Mouse (Mus musculus) stomach, postnatal 0 days (tissue): Measurements from ENCODE around the gene Nfib. TPM values are rescaled to one million over a fixed set of nuclear protein-coding genes. Genes with fewer than 3 reads are reported as not detected.

ENCODE experiments used
- ATAC-seq: fragments of 200-750 bp; cut with Nextera tagmentation; 2 replicates; pipeline ENCODE4 v1.8.0; 2017; ENCODE audit not compliant: low FRiP score, low TSS enrichment
- DNase-seq: peaks from one replicate; pipeline ENCODE4 v3.0.0-alpha.2; 2016; ENCODE audit warnings: low spot score
- H3K27ac ChIP-seq: fragments of 300-500 bp; sonication (generic); replicated peaks from 2 replicates; pipeline ENCODE4 v1.5.1; 2014; ENCODE audit warnings: mild to moderate bottlenecking, control low read depth
- H3K27me3 ChIP-seq: fragments of 300-500 bp; sonication (generic); 2 replicates; pipeline ENCODE4 v1.6.1; 2014; ENCODE audit warnings: low read length; ENCODE audit not compliant: control insufficient read depth, insufficient read depth
- H3K36me3 ChIP-seq: fragments of 300-500 bp; sonication (generic); 2 replicates; pipeline ENCODE4 v1.6.1; 2014; ENCODE audit warnings: low read length, mixed read lengths; ENCODE audit not compliant: control insufficient read depth, insufficient read depth
- H3K4me1 ChIP-seq: fragments of 300-500 bp; sonication (generic); replicated peaks from 2 replicates; pipeline ENCODE4 v1.6.1; 2014; ENCODE audit warnings: antibody characterized with exemption; ENCODE audit not compliant: control insufficient read depth, insufficient read depth
- H3K4me2 ChIP-seq: fragments of 300-500 bp; sonication (generic); replicated peaks from 2 replicates; pipeline ENCODE4 v1.6.1; 2014; ENCODE audit warnings: low read depth, mild to moderate bottlenecking, control low read depth, moderate library complexity
- H3K4me3 ChIP-seq: fragments of 300-500 bp; sonication (generic); 2 replicates; pipeline ENCODE4 v1.5.1; 2014; ENCODE audit warnings: low read depth, low read length, control low read depth
- H3K9ac ChIP-seq: fragments of 300-500 bp; sonication (generic); 2 replicates; pipeline ENCODE4 v1.6.1; 2014; ENCODE audit warnings: mild to moderate bottlenecking, low read length, control low read depth, mixed read lengths
- H3K9me3 ChIP-seq: fragments of 300-500 bp; sonication (generic); 2 replicates; pipeline ENCODE4 v1.6.1; 2016; ENCODE audit warnings: low read length; ENCODE audit not compliant: control insufficient read depth
- CTCF ChIP-seq: IDR thresholded peaks from 2 replicates; pipeline ENCODE4 v1.5.1; 2016; ENCODE audit warnings: antibody characterized with exemption, low read depth, mild to moderate bottlenecking, moderate library complexity
- EP300 ChIP-seq: optimal IDR thresholded peaks from 2 replicates; pipeline ENCODE3; 2016; ENCODE audit warnings: antibody characterized with exemption
- WGBS: fragments of 180-500 bp; shearing (Covaris S2); extraction: QIAGEN DNeasy Blood & Tissue Kit; methylation state at CpG from one replicate; pipeline ENCODE4 v1.1.7; 2014; 5-methylcytosine and 5-hydroxymethylcytosine counted together
- polyA plus RNA-seq: library from polyadenylated mRNA; unstranded; fragments of >200 nt; fragmentation: Nextera tagmentation; extraction: Ambion mirVana; gene quantifications from 2 replicates; pipeline ENCODE4 v1.2.1, GENCODE M21; 2015

Gene Nfib
- polyA plus RNA-seq, 1 experiment from 2014 or later = 19.9 TPM

- no peaks in the 10 kb centered on the region for H3K27me3 ChIP-seq
- no peak for DNase-seq
- TF ChIP-seq EP300 (no peak), CTCF (no peak)
- ATAC-seq = no peak
- H3K4me2 ChIP-seq = no peak overlapping the region
- H3K27ac ChIP-seq = no peak overlapping the region
- H3K36me3 ChIP-seq = no peaks in the 10 kb centered on the region
- WGBS = 82% methylated on average over 4 of the region's 4 CpGs
- H3K9me3 ChIP-seq = no peaks in the 10 kb centered on the region
- peaks cover 2% of the 10 kb centered on the region; the same call in 1 of the 2 replicates for H3K4me1 ChIP-seq
- no peak overlapping the region for H3K9ac ChIP-seq
- H3K4me3 ChIP-seq = no peak overlapping the region
Observed at GRCm38 (mm10) chr4:82396003-82396402, 309.5 kb downstream of the Nfib start.

GRCm38 (mm10) chr4:82394346-82394745 is 311.2 kb downstream of the Nfib start:
- Histone ChIP-seq H3K9me3 (no peaks in the 10 kb centered on the region), H3K4me2 (no peak overlapping the region), H3K27ac (no peak overlapping the region), H3K36me3 (no peaks in the 10 kb centered on the region), H3K4me1 (no peaks in the 10 kb centered on the region; the same call in 1 of the 2 replicates), H3K9ac (no peak overlapping the region), H3K27me3 (no peaks in the 10 kb centered on the region), H3K4me3 (no peak overlapping the region)
- DNase-seq (no peak), ATAC-seq (no peak)
- TF ChIP-seq CTCF (no peak), EP300 (no peak)
- 80% methylated on average over 4 of the region's 4 CpGs for WGBS

- Histone ChIP-seq H3K9ac (no peak overlapping the region), H3K4me1 (no peaks in the 10 kb centered on the region; the same call in 1 of the 2 replicates), H3K27me3 (no peaks in the 10 kb centered on the region), H3K4me2 (no peak overlapping the region), H3K27ac (no peak overlapping the region), H3K9me3 (no peaks in the 10 kb centered on the region), H3K4me3 (no peak overlapping the region), H3K36me3 (no peaks in the 10 kb centered on the region)
- TF ChIP-seq EP300 (no peak), CTCF (no peak)
- ATAC-seq (no peak; the same call in 1 of the 2 replicates), DNase-seq (no peak)
- 56% methylated on average over 4 of the region's 4 CpGs for WGBS
Observed at GRCm38 (mm10) chr4:82393021-82393420, 312.5 kb downstream of the Nfib start.

- Histone ChIP-seq H3K27me3 (no peaks in the 10 kb centered on the region), H3K4me2 (no peak overlapping the region)
Observed at GRCm38 (mm10) chr4:82392496-82392895, 313.1 kb downstream of the Nfib start.

GRCm38 (mm10) chr4:82391726-82392472 is 313.7 kb downstream of the Nfib start:
- ATAC-seq = no peak
- no peak for DNase-seq

More at GRCm38 (mm10) chr4:82392496-82392895, 313.1 kb downstream of the Nfib start:
- DNase-seq (no peak), ATAC-seq (no peak)
- H3K9ac ChIP-seq = no peak overlapping the region
- WGBS = 46% methylated on average over 9 of the region's 9 CpGs
- TF ChIP-seq EP300 (no peak), CTCF (no peak)
- no peak overlapping the region for H3K4me3 ChIP-seq
- peak overlapping the region; percentile 25; the same call in 1 of the 2 replicates for H3K27ac ChIP-seq
- H3K9me3 ChIP-seq = no peaks in the 10 kb centered on the region
- H3K4me1 ChIP-seq = no peaks in the 10 kb centered on the region; the same call in 1 of the 2 replicates
- no peaks in the 10 kb centered on the region for H3K36me3 ChIP-seq

GRCm38 (mm10) chr4:82390545-82390944 is 315.0 kb downstream of the Nfib start:
- H3K9me3 ChIP-seq = no peaks in the 10 kb centered on the region
- H3K27me3 ChIP-seq = no peaks in the 10 kb centered on the region
- H3K4me1 ChIP-seq = no peaks in the 10 kb centered on the region; the same call in 1 of the 2 replicates
- no peak overlapping the region for H3K4me3 ChIP-seq
- 43% methylated on average over 2 of the region's 2 CpGs for WGBS
- no peak for ATAC-seq
- H3K36me3 ChIP-seq = no peaks in the 10 kb centered on the region
- no peak for DNase-seq
- no peak for TF ChIP-seq EP300
- no peak overlapping the region for H3K9ac ChIP-seq
- no peak overlapping the region for H3K4me2 ChIP-seq
- no peak overlapping the region for H3K27ac ChIP-seq

More at GRCm38 (mm10) chr4:82391726-82392472, 313.7 kb downstream of the Nfib start:
- H3K9me3 ChIP-seq = no peaks in the 10 kb centered on the region
- WGBS = 50% methylated on average over 6 of the region's 6 CpGs
- no peak overlapping the region for H3K4me3 ChIP-seq
- H3K27ac ChIP-seq = peak overlapping the region; percentile 25; the same call in 1 of the 2 replicates
- H3K9ac ChIP-seq = no peak overlapping the region
- TF ChIP-seq EP300 (no peak), CTCF (no peak)
- H3K4me2 ChIP-seq = no peak overlapping the region
- H3K36me3 ChIP-seq = no peaks in the 10 kb centered on the region
- H3K4me1 ChIP-seq = no peaks in the 10 kb centered on the region; the same call in 1 of the 2 replicates
- H3K27me3 ChIP-seq = no peaks in the 10 kb centered on the region
